Mouse (Mus musculus) layer of hippocampus, adult 18-20 months (tissue): ENCODE results near the gene Acss3. TPM values are rescaled to one million over a fixed set of nuclear protein-coding genes. Genes with fewer than 3 reads are reported as not detected.

Experiments
- DNase-seq, 2 experiments: peaks; one replicate each; pipeline ENCODE4 v3.0.0; 2022; ENCODE audit warnings: low spot score in 2 of 2
- long read RNA-seq: library from polyadenylated mRNA; stranded (forward); transcript quantifications from one replicate; pipeline ENCODE4 v2.0.0, GENCODE M21; 2021
- total RNA-seq, 2 experiments: library from RNA; stranded (reverse); gene quantifications; 2 replicates each; pipeline ENCODE4 v1.2.3; 2021

Acss3 gene
- 1 to 10 TPM; 1.1 to 1.5 TPM for total RNA-seq
- long read RNA-seq, full-length matches to known transcripts, result 2 of 4 reads
- long read RNA-seq, partial matches to known transcripts, result 0 of 4 reads
- long read RNA-seq, other reads (novel, unspliced or antisense), result 2 of 4 reads

- peak in 1 of 2 experiments; percentile 4 for DNase-seq
Measured at GRCm38 (mm10) chr10:107123529-107124335, at the start of gene Acss3. Gene Acss3, minus strand, starts transcription at chr10:107123668.

GRCm38 (mm10) chr10:107172003-107172689 lies 48.7 kb upstream of the Acss3 start:
- DNase-seq, result no peak

- DNase-seq, result no peak
Measured at GRCm38 (mm10) chr10:107166486-107166885, 43.0 kb upstream of the Acss3 start.

- DNase-seq, result no peak
Measured at GRCm38 (mm10) chr10:107148759-107149158, 25.3 kb upstream of the Acss3 start.

- no peak for DNase-seq
Measured at GRCm38 (mm10) chr10:107144016-107144415, 20.5 kb upstream of the Acss3 start.

GRCm38 (mm10) chr10:107142910-107143309 lies 19.4 kb upstream of the Acss3 start:
- no peak for DNase-seq

- no peak for DNase-seq
Measured at GRCm38 (mm10) chr10:107122744-107123528, 532 bp downstream of the Acss3 start.

- DNase-seq, result no peak
Measured at GRCm38 (mm10) chr10:107121301-107121700, 2.2 kb downstream of the Acss3 start.

GRCm38 (mm10) chr10:107119135-107119534 lies 4.3 kb downstream of the Acss3 start:
- DNase-seq, result no peak

- no peak for DNase-seq
Measured at GRCm38 (mm10) chr10:107116709-107117267, 6.7 kb downstream of the Acss3 start.

GRCm38 (mm10) chr10:107115930-107116642 lies 7.4 kb downstream of the Acss3 start:
- DNase-seq, result no peak

- DNase-seq, result no peak
Measured at GRCm38 (mm10) chr10:107115121-107115520, 8.3 kb downstream of the Acss3 start.

- DNase-seq, result no peak
Measured at GRCm38 (mm10) chr10:107094452-107094851, 29.0 kb downstream of the Acss3 start.

- DNase-seq, result no peak
Measured at GRCm38 (mm10) chr10:107053846-107054624, 69.4 kb downstream of the Acss3 start.

GRCm38 (mm10) chr10:107050489-107050888 lies 73.0 kb downstream of the Acss3 start:
- no peak for DNase-seq

GRCm38 (mm10) chr10:107042656-107043055 lies 80.8 kb downstream of the Acss3 start:
- peak; percentile 40 to 79 for DNase-seq

- no peak for DNase-seq
Measured at GRCm38 (mm10) chr10:107040837-107041236, 82.6 kb downstream of the Acss3 start.

- no peak for DNase-seq
Measured at GRCm38 (mm10) chr10:107040378-107040777, 83.1 kb downstream of the Acss3 start.

GRCm38 (mm10) chr10:107039211-107039610 lies 84.3 kb downstream of the Acss3 start:
- no peak for DNase-seq

GRCm38 (mm10) chr10:107024254-107024653 lies 99.2 kb downstream of the Acss3 start:
- DNase-seq, result no peak
